Mouse (Mus musculus) B cell, adult (primary cell): Measurements from ENCODE around the gene Lsp1. TPM values are rescaled to one million over a fixed set of nuclear protein-coding genes. Genes with fewer than 3 reads are reported as not detected.

ENCODE experiments used
- total RNA-seq: library from RNA; stranded (reverse); gene quantifications from 4 replicates; pipeline ENCODE4 v1.2.4, GENCODE M21; 2023; ENCODE audit not compliant: inconsistent age

Gene Lsp1
- total RNA-seq = 819 to 878 TPM (median 864 TPM) in 4 replicates

DNA sequence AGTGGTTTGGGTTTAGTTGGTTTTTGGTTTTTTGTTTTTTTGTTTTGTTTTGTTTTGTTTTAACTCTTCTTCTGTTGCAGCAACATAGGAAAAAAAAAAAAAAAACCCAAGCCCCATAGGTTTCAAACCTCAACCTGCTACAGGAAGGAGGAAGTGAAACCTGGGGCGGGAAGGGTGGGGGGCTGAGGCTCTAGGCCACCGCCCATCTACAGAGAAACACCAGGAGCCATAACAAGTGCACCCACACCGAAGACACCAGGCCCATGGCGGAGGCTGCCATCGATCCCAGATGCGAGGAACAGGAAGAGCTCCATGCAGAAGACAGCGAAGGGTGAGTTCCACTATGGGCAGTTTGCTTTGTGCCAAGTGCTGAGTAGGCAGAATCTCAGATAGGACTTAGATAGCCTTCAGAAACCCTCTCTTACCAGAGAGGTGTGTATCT, at the start of gene Lsp1:
TSS of gene Lsp1 (plus strand) at position 174 of the 442 bp plus-strand sequence.

DNA sequence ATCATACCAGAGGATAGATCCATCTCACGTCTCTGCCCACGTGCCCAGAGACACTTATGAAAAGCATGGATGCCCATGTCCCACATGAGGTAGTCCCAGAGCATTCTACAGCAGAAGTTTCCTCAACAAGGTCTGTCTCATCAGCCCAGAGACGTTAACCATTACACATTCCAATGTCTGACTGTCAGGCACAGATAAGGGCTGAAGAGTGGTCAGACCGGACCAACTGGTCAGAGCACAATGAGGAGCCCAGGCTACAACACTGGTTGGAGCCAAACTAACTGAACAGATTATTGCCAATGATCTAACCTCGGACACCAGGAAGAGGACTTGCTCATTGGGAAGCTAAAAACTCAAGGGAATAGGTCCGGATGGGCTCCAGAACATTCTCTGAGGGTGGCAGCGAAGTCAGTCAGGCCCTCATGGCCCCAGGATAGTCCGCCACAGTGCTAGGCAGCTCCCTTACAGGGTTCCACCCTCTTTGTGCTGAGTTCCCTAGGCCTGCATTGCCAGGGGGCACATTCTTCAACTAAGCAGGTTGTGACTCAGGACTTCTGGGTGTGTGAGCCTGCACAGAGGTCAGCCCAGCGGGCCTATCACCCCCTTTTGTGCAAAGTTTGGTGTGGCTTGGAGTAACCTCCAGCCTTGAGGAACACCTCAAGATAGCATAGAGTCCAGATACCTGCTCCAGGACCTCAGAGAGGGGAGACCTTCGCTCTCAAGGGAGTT, 26.3 kb upstream of the Lsp1 start, which contains the start of gene Syt8:
TSS of gene Syt8 (plus strand) at position 714 of the 729 bp plus-strand sequence.

DNA sequence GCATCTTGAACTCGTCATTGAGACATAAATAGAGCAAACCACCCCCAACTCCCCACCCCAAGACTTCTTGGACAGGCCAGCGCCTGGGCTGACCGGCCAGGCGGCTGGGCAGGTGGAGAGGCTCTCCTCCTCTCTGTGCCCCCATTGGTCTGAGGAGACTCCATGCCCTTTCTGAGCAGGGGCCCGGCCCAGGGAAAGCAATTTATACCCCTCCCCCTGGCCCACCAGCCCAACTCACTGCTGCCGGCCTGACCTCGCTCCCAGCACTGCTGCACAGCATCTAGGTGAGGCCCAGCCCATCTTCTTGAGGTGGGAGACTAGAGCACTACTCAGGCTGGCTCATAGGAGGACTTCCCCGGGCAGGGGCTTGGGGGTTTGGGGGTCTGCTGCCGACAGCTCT, 19.0 kb upstream of the Lsp1 start, which contains the start of gene Tnni2:
TSS of gene Tnni2 (plus strand) at position 224 of the 400 bp plus-strand sequence.

DNA sequence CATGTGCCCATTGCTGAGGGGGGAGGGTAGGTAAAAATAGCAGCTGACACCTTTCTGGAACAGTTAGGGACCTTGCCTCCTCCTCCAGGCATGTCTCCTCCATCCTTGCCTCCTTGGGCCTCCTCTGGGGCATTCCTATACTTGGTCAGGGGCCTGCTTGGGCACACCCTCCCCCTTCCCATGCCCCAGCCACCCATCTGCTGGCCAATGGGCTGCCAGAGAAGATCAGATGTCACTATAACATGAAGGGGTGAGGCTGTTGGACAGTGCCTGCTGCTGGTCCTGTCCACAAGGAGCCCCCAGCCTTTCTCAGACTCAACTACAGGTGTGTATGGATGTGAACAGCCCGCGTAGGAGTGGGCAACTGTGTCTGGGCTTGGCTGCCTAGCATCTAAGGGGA, 38.0 kb downstream of the Lsp1 start, which contains the start of gene Tnnt3:
TSS of gene Tnnt3 (plus strand) at position 262 of the 400 bp plus-strand sequence.

DNA sequence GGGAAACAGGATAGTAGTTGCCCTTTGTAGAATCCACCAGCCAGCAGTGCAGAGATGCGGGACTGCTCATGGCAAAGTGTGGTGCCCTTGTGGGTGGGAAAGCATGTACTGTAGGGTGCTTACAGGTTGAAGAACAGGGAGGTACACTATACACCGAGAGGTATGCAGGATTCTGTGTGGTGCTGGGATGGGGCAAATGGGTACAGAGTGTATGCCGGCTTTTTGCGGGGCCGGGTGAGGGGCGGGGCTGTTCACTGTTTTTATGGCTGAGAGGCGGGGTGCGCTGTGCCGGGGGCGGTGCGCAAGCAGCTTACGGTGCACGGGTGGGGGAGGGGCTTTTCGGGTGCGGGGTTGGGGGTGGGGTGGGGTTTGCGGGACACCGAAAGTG, 72.1 kb downstream of the Lsp1 start, which contains the start of gene Mrpl23:
TSS of gene Mrpl23 (plus strand) at position 16 of the 388 bp plus-strand sequence.

Other genes starting within 250 kb of the Lsp1 start
- not detected in 4 replicates for gene Gm7579, start 248.9 kb upstream of the Lsp1 start, total RNA-seq
- gene Krtap5-5, start 230.8 kb upstream of the Lsp1 start, total RNA-seq = not detected in 4 replicates
- not detected in 4 replicates for gene Gm40460, start 219.7 kb upstream of the Lsp1 start, total RNA-seq
- not detected in 4 replicates for gene Gm2431, start 202.5 kb upstream of the Lsp1 start, total RNA-seq
- gene Gm4559, start 186.4 kb upstream of the Lsp1 start, total RNA-seq = not detected in 4 replicates
- gene Krtap5-1, start 163.7 kb upstream of the Lsp1 start, total RNA-seq = not detected in 4 replicates
- gene Krtap5-4, start 157.3 kb upstream of the Lsp1 start, total RNA-seq = not detected in 4 replicates
- not detected in 4 replicates for gene Ifitm10, start 87.1 kb upstream of the Lsp1 start, total RNA-seq
- gene Gm49369, start 78.1 kb upstream of the Lsp1 start, total RNA-seq = 1.1 TPM in 1 of 4 replicates, not detected in the others
- gene Ctsd, start 72.8 kb upstream of the Lsp1 start, total RNA-seq = 73.4 to 77.8 TPM (median 75.5 TPM) in 4 replicates
- not detected in 4 replicates for gene Syt8, start 26.0 kb upstream of the Lsp1 start, total RNA-seq
- 2.8 to 8.6 TPM (median 4.6 TPM) in 4 replicates for gene Tnni2, start 19.0 kb upstream of the Lsp1 start, total RNA-seq
- gene Tnnt3, start 38.0 kb downstream of the Lsp1 start, total RNA-seq = 27.0 to 41.7 TPM (median 32.3 TPM) in 4 replicates
- gene Mrpl23, start 71.9 kb downstream of the Lsp1 start, total RNA-seq = 13.5 to 17.6 TPM (median 15.9 TPM) in 4 replicates
- gene Igf2, start 206.0 kb downstream of the Lsp1 start, total RNA-seq = not detected in 4 replicates
- gene Gm49394, start 209.1 kb downstream of the Lsp1 start, total RNA-seq = not detected in 4 replicates